8 mouse cellular contexts compared by ENCODE assay signal in genomic region chr13:98316480-98317245, GRCm38 (mm10). TPM values are rescaled to one million over a fixed set of nuclear protein-coding genes. Genes with fewer than 3 reads are reported as not detected.
DNase-seq lines count a peak whose midpoint lies in the region; ATAC-seq lines count a peak whose summit lies in the region.

Gene Btf3, minus strand, starts transcription at chr13:98317006.

- H3K4me3 ChIP-seq in intestine, embryonic 14.5 days (ENCODE audit: low read depth, low read length) = peak within 1 kb of the TSS; percentile 93

- peak within 1 kb of the TSS; percentile 97 for H3K9ac ChIP-seq in intestine, embryonic 14.5 days (ENCODE audit: low read length)

- no peaks in the 10 kb centered on the region for H3K9me3 ChIP-seq in intestine, embryonic 14.5 days (ENCODE audit: control insufficient read depth, low read length)

- ATAC-seq in intestine, embryonic 14.5 days (replicated peaks; ENCODE audit: low FRiP score, low TSS enrichment, low read depth) = peak; percentile 93

- H3K27me3 ChIP-seq in intestine, embryonic 14.5 days (replicated peaks; ENCODE audit: control insufficient read depth, insufficient read depth, low read length) = no peaks in the 10 kb centered on the region

- DNase-seq in adrenal gland, adult 18-20 months (ENCODE audit: low spot score in 2 of 2) = peak; percentile 90 to 93
- peak; percentile 96 for DNase-seq in embryo, embryonic 11 days
- DNase-seq in gastrocnemius, postnatal 25 days = peak; percentile 91
- DNase-seq in intestine, embryonic 14.5 days (ENCODE audit: low spot score) = peak; percentile 95
- DNase-seq in left cerebral cortex, postnatal 14 days (ENCODE audit: low spot score in 2 of 2) = peak; percentile 95
- DNase-seq in mesoderm, embryonic 11.5 days (ENCODE audit: low read depth, low spot score) = peak; percentile 96
- peak; percentile 90 to 92 for DNase-seq in right cerebral cortex, postnatal 36 days (ENCODE audit: low spot score in 2 of 2)
- peak; percentile 93 for DNase-seq in yolk sac, embryonic 10.5 days (ENCODE audit: low spot score)

- peaks cover 29% of the 10 kb centered on the region for H3K36me3 ChIP-seq in intestine, embryonic 14.5 days (ENCODE audit: control insufficient read depth, insufficient read depth, low read length)

- H3K27ac ChIP-seq in intestine, embryonic 14.5 days (ENCODE audit: low read depth) = peak within 1 kb of the TSS; percentile 91

- intact Hi-C loops in left cerebral cortex, postnatal 14 days (cut with DNase I) = loop anchor here (5.0 kb wide), 1 partner anchor 54 kb away; the partner anchor contains the start of genes Ankra2 and Utp15

- peaks cover 11% of the 10 kb centered on the region for H3K4me1 ChIP-seq in intestine, embryonic 14.5 days (replicated peaks; ENCODE audit: control insufficient read depth, insufficient read depth, low read length)

- under 1% methylated on average over 82 of the region's 90 CpGs for WGBS in intestine, embryonic 14.5 days

- H3K4me2 ChIP-seq in intestine, embryonic 14.5 days (ENCODE audit: low read length) = peak within 1 kb of the TSS; percentile 87

RNA-seq across cellular contexts. Expression of gene Btf3, which starts in this region (rescaled TPM):
- total RNA-seq in adrenal gland, adult 18-20 months (2021) = 100 to 1,000 TPM; 298 to 383 TPM
- 100 to 1,000 TPM; 194 to 210 TPM for total RNA-seq in gastrocnemius, postnatal 25 days (2021)
- polyA plus RNA-seq in intestine, embryonic 14.5 days (2014; fragmentation: Nextera tagmentation; extraction: Ambion mirVana) = 708 and 729 TPM in 2 replicates
- 100 to 1,000 TPM; 185 to 191 TPM for total RNA-seq in left cerebral cortex, postnatal 14 days (2021)

Comparison
In these comparisons a context has a peak if more than half of its experiments do, and no peak if none do; other contexts are left out.
1. Peak in every context shown above with its lines: DNase-seq, ATAC-seq, H3K4me3 ChIP-seq and H3K27ac ChIP-seq.